Mouse (Mus musculus): ENCODE measurements around the gene 4930402H24Rik.

DNA sequence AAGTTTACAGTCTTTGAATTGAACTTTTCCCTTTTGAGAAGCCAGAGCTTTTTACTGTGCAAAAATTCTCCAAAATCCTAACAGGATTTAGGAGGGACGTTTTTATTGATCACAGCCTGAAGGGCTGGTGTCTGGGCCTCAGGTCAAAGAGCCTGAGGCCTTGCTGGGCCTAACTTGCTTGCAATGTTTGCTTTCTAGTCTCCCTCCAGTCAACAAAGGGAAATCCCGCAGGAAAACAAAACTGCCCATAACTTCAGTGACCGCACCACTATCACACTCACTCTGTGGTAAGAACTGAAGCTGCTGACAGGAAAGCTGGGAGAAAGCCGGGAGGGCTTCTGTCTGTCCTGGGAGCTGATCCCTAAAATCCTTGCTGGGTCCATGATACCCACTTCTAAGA lies 199.6 kb downstream of the 4930402H24Rik start:
- TF ChIP-seq CTCF (IDR thresholded peaks at IDR 0.05; ENCODE audit: extremely low read depth, insufficient read length, insufficient replicate concordance, low read depth, low read length) (no peak), POLR2A (IDR thresholded peaks at IDR 0.05; ENCODE audit: low read depth, low read length) (no peak)
